Mouse (Mus musculus): ENCODE measurements around the gene Gm10271. TPM values are rescaled to one million over a fixed set of nuclear protein-coding genes. Genes with fewer than 3 reads are reported as not detected.

Gm10271 gene
- polyA plus RNA-seq, 2 experiments, result not detected

GRCm38 (mm10) chr10:116978841-116979240, 6.4 kb upstream of the Gm10271 start:
- no peaks in the 10 kb centered on the region for H3K4me1 ChIP-seq (ENCODE audit: control insufficient read depth, insufficient read depth, low read length)
- ATAC-seq (ENCODE audit: low FRiP score, low read depth) (no peak), DNase-seq (ENCODE audit: low spot score) (no peak)
- no peaks in the 10 kb centered on the region for H3K9me3 ChIP-seq (ENCODE audit: control insufficient read depth, low read length)
- no peaks in the 10 kb centered on the region for H3K27me3 ChIP-seq (ENCODE audit: control insufficient read depth, insufficient read depth, low read length)
- WGBS, result 90% methylated on average over 9 of the region's 9 CpGs
- H3K36me3 ChIP-seq (ENCODE audit: control insufficient read depth, insufficient read depth, low read length), result no peaks in the 10 kb centered on the region
- no peak overlapping the region for H3K4me3 ChIP-seq (replicated peaks; ENCODE audit: low read length)
- no peak for TF ChIP-seq POLR2A (IDR thresholded peaks at IDR 0.05; ENCODE audit: borderline replicate concordance, extremely low read depth, insufficient read depth, insufficient read length)
- H3K9ac ChIP-seq (ENCODE audit: low read depth, low read length, severe bottlenecking), result no peak overlapping the region
- H3K4me2 ChIP-seq (replicated peaks; ENCODE audit: low read depth, low read length, severe bottlenecking), result no peak overlapping the region
- no peak overlapping the region for H3K27ac ChIP-seq (replicated peaks; ENCODE audit: low read depth, low read length)

GRCm38 (mm10) chr10:116977858-116978257, 5.4 kb upstream of the Gm10271 start:
- no peak for TF ChIP-seq POLR2A (IDR thresholded peaks at IDR 0.05; ENCODE audit: borderline replicate concordance, extremely low read depth, insufficient read depth, insufficient read length)
- Histone ChIP-seq H3K27ac (replicated peaks; ENCODE audit: low read depth, low read length) (no peak overlapping the region), H3K36me3 (ENCODE audit: control insufficient read depth, insufficient read depth, low read length) (no peaks in the 10 kb centered on the region), H3K4me2 (replicated peaks; ENCODE audit: low read depth, low read length, severe bottlenecking) (no peak overlapping the region), H3K27me3 (ENCODE audit: control insufficient read depth, insufficient read depth, low read length) (no peaks in the 10 kb centered on the region), H3K4me1 (ENCODE audit: control insufficient read depth, insufficient read depth, low read length) (no peaks in the 10 kb centered on the region), H3K9ac (ENCODE audit: low read depth, low read length, severe bottlenecking) (no peak overlapping the region), H3K9me3 (ENCODE audit: control insufficient read depth, low read length) (no peaks in the 10 kb centered on the region), H3K4me3 (replicated peaks; ENCODE audit: low read length) (no peak overlapping the region)
- ATAC-seq (ENCODE audit: low FRiP score, low read depth), result no peak
- 90% methylated on average over 2 of the region's 2 CpGs for WGBS
- DNase-seq (ENCODE audit: low spot score), result no peak

GRCm38 (mm10) chr10:116977455-116977854, 5.0 kb upstream of the Gm10271 start:
- WGBS, result 40% methylated on average over 4 of the region's 4 CpGs
- DNase-seq (ENCODE audit: low spot score), result no peak
- Histone ChIP-seq H3K36me3 (ENCODE audit: control insufficient read depth, insufficient read depth, low read length) (no peaks in the 10 kb centered on the region), H3K27ac (replicated peaks; ENCODE audit: low read depth, low read length) (no peak overlapping the region), H3K27me3 (ENCODE audit: control insufficient read depth, insufficient read depth, low read length) (no peaks in the 10 kb centered on the region), H3K4me2 (replicated peaks; ENCODE audit: low read depth, low read length, severe bottlenecking) (no peak overlapping the region), H3K4me1 (ENCODE audit: control insufficient read depth, insufficient read depth, low read length) (no peaks in the 10 kb centered on the region), H3K4me3 (replicated peaks; ENCODE audit: low read length) (no peak overlapping the region), H3K9ac (ENCODE audit: low read depth, low read length, severe bottlenecking) (no peak overlapping the region), H3K9me3 (ENCODE audit: control insufficient read depth, low read length) (no peaks in the 10 kb centered on the region)
- no peak for TF ChIP-seq POLR2A (IDR thresholded peaks at IDR 0.05; ENCODE audit: borderline replicate concordance, extremely low read depth, insufficient read depth, insufficient read length)
- ATAC-seq (ENCODE audit: low FRiP score, low read depth), result no peak

- DNase-seq (ENCODE audit: low spot score) (no peak), ATAC-seq (ENCODE audit: low FRiP score, low read depth) (no peak)
- Histone ChIP-seq H3K27ac (replicated peaks; ENCODE audit: low read depth, low read length) (no peak overlapping the region), H3K36me3 (ENCODE audit: control insufficient read depth, insufficient read depth, low read length) (no peaks in the 10 kb centered on the region), H3K9me3 (ENCODE audit: control insufficient read depth, low read length) (no peaks in the 10 kb centered on the region), H3K4me2 (replicated peaks; ENCODE audit: low read depth, low read length, severe bottlenecking) (no peak overlapping the region), H3K4me3 (replicated peaks; ENCODE audit: low read length) (no peak overlapping the region), H3K4me1 (ENCODE audit: control insufficient read depth, insufficient read depth, low read length) (no peaks in the 10 kb centered on the region), H3K9ac (ENCODE audit: low read depth, low read length, severe bottlenecking) (no peak overlapping the region), H3K27me3 (ENCODE audit: control insufficient read depth, insufficient read depth, low read length) (no peaks in the 10 kb centered on the region)
- TF ChIP-seq POLR2A (IDR thresholded peaks at IDR 0.05; ENCODE audit: borderline replicate concordance, extremely low read depth, insufficient read depth, insufficient read length), result no peak
- WGBS, result 74% methylated on average over 4 of the region's 4 CpGs
These were observed 3.7 kb downstream of the Gm10271 start for GRCm38 (mm10) chr10:116968741-116969140.

- Histone ChIP-seq H3K4me3 (replicated peaks; ENCODE audit: low read length) (no peak overlapping the region), H3K4me2 (replicated peaks; ENCODE audit: low read depth, low read length, severe bottlenecking) (no peak overlapping the region), H3K4me1 (ENCODE audit: control insufficient read depth, insufficient read depth, low read length) (no peaks in the 10 kb centered on the region), H3K27ac (replicated peaks; ENCODE audit: low read depth, low read length) (no peak overlapping the region), H3K27me3 (ENCODE audit: control insufficient read depth, insufficient read depth, low read length) (no peaks in the 10 kb centered on the region), H3K36me3 (ENCODE audit: control insufficient read depth, insufficient read depth, low read length) (no peaks in the 10 kb centered on the region), H3K9ac (ENCODE audit: low read depth, low read length, severe bottlenecking) (no peak overlapping the region), H3K9me3 (ENCODE audit: control insufficient read depth, low read length) (no peaks in the 10 kb centered on the region)
- no peak for DNase-seq (ENCODE audit: low spot score)
- no peak for ATAC-seq (ENCODE audit: low FRiP score, low read depth)
- no peak for TF ChIP-seq POLR2A (IDR thresholded peaks at IDR 0.05; ENCODE audit: borderline replicate concordance, extremely low read depth, insufficient read depth, insufficient read length)
- WGBS, result 70% methylated on average over 6 of the region's 6 CpGs
These were observed 6.3 kb downstream of the Gm10271 start for GRCm38 (mm10) chr10:116966065-116966464.

- Histone ChIP-seq H3K9me3 (ENCODE audit: control insufficient read depth, low read length) (no peaks in the 10 kb centered on the region), H3K36me3 (ENCODE audit: control insufficient read depth, insufficient read depth, low read length) (no peaks in the 10 kb centered on the region), H3K4me3 (replicated peaks; ENCODE audit: low read length) (no peak overlapping the region), H3K9ac (ENCODE audit: low read depth, low read length, severe bottlenecking) (no peak overlapping the region), H3K4me1 (ENCODE audit: control insufficient read depth, insufficient read depth, low read length) (no peaks in the 10 kb centered on the region), H3K27ac (replicated peaks; ENCODE audit: low read depth, low read length) (no peak overlapping the region), H3K4me2 (replicated peaks; ENCODE audit: low read depth, low read length, severe bottlenecking) (no peak overlapping the region), H3K27me3 (ENCODE audit: control insufficient read depth, insufficient read depth, low read length) (no peaks in the 10 kb centered on the region)
- WGBS, result 39% methylated on average over 5 of the region's 5 CpGs
- ATAC-seq (ENCODE audit: low FRiP score, low read depth), result peak; percentile 60; the same call in 1 of the 2 replicates
- no peak for TF ChIP-seq POLR2A (IDR thresholded peaks at IDR 0.05; ENCODE audit: borderline replicate concordance, extremely low read depth, insufficient read depth, insufficient read length)
- no peak for DNase-seq (ENCODE audit: low spot score)
These were observed 7.1 kb downstream of the Gm10271 start for GRCm38 (mm10) chr10:116965297-116965696.

Measured in limb, embryonic 14.5 days (tissue).